Mouse (Mus musculus): ENCODE measurements around the gene Sbk1. TPM values are rescaled to one million over a fixed set of nuclear protein-coding genes. Genes with fewer than 3 reads are reported as not detected.

Sbk1 gene
- 12.1 and 13.6 TPM in 2 replicates for polyA plus RNA-seq (2015; fragmentation: Nextera tagmentation; extraction: Ambion mirVana)

GRCm38 (mm10) chr7:126271712-126272683 is at the start of gene Sbk1:
Sbk1 (plus strand) TSS chr7:126272619.
- no peaks in the 10 kb centered on the region for H3K27me3 ChIP-seq (ENCODE audit: control insufficient read depth, insufficient read depth, low read length)
- WGBS, result under 1% methylated on average over 84 of the region's 85 CpGs

GRCm38 (mm10) chr7:126222753-126223152 is 49.7 kb upstream of the Sbk1 start:
- no peak overlapping the region for H3K4me2 ChIP-seq (ENCODE audit: low read depth, low read length)
- H3K27me3 ChIP-seq (ENCODE audit: control insufficient read depth, insufficient read depth, low read length), result no peaks in the 10 kb centered on the region
- no peak overlapping the region for H3K27ac ChIP-seq (ENCODE audit: low read length)
- no peak for ATAC-seq (replicated peaks; ENCODE audit: extremely low read depth, insufficient read depth, low FRiP score)
- H3K36me3 ChIP-seq (ENCODE audit: control insufficient read depth, insufficient read depth), result no peaks in the 10 kb centered on the region
- no peak overlapping the region for H3K4me3 ChIP-seq (ENCODE audit: low read length)
- H3K9me3 ChIP-seq (replicated peaks; ENCODE audit: control insufficient read depth, low read length), result no peaks in the 10 kb centered on the region; the same call in 1 of the 2 replicates
- 56% methylated on average over 3 of the region's 3 CpGs for WGBS
- H3K4me1 ChIP-seq (ENCODE audit: control insufficient read depth, insufficient read depth, low read length), result peaks cover 4% of the 10 kb centered on the region
- no peak overlapping the region for H3K9ac ChIP-seq (ENCODE audit: low read length)

More at GRCm38 (mm10) chr7:126271712-126272683, at the start of gene Sbk1:
- no peaks in the 10 kb centered on the region for H3K36me3 ChIP-seq (ENCODE audit: control insufficient read depth, insufficient read depth)
- H3K4me3 ChIP-seq (ENCODE audit: low read length), result peak within 1 kb of the TSS; percentile 80
- ATAC-seq (replicated peaks; ENCODE audit: extremely low read depth, insufficient read depth, low FRiP score), result peak; percentile 92
- peaks cover 24% of the 10 kb centered on the region for H3K4me1 ChIP-seq (ENCODE audit: control insufficient read depth, insufficient read depth, low read length)
- peak within 1 kb of the TSS; percentile 87 for H3K9ac ChIP-seq (ENCODE audit: low read length)
- peak within 1 kb of the TSS; percentile 100 for H3K4me2 ChIP-seq (ENCODE audit: low read depth, low read length)
- H3K9me3 ChIP-seq (replicated peaks; ENCODE audit: control insufficient read depth, low read length), result no peaks in the 10 kb centered on the region
- H3K27ac ChIP-seq (ENCODE audit: low read length), result peak within 1 kb of the TSS; percentile 79

- no peak for ATAC-seq (replicated peaks; ENCODE audit: extremely low read depth, insufficient read depth, low FRiP score)
- H3K4me3 ChIP-seq (ENCODE audit: low read length), result no peak overlapping the region
- WGBS, result 38% methylated on average over 5 of the region's 5 CpGs
- H3K4me2 ChIP-seq (ENCODE audit: low read depth, low read length), result no peak overlapping the region
- H3K36me3 ChIP-seq (ENCODE audit: control insufficient read depth, insufficient read depth), result no peaks in the 10 kb centered on the region
- no peak overlapping the region for H3K27ac ChIP-seq (ENCODE audit: low read length)
- no peak overlapping the region for H3K9ac ChIP-seq (ENCODE audit: low read length)
- no peaks in the 10 kb centered on the region for H3K4me1 ChIP-seq (ENCODE audit: control insufficient read depth, insufficient read depth, low read length)
- H3K27me3 ChIP-seq (ENCODE audit: control insufficient read depth, insufficient read depth, low read length), result no peaks in the 10 kb centered on the region
- no peaks in the 10 kb centered on the region; the same call in 1 of the 2 replicates for H3K9me3 ChIP-seq (replicated peaks; ENCODE audit: control insufficient read depth, low read length)
Observed at GRCm38 (mm10) chr7:126226136-126226535, 46.3 kb upstream of the Sbk1 start.

- H3K27ac ChIP-seq (ENCODE audit: low read length), result no peak overlapping the region
Observed at GRCm38 (mm10) chr7:126230357-126231148, 41.9 kb upstream of the Sbk1 start.

GRCm38 (mm10) chr7:126232345-126233071 is 39.9 kb upstream of the Sbk1 start:
- 0 out of 2 replicates have a peak, but pooled peaks cover 5% of the 10 kb centered on the region for H3K4me1 ChIP-seq (ENCODE audit: control insufficient read depth, insufficient read depth, low read length)
- WGBS, result 65% methylated on average over 7 of the region's 8 CpGs
- no peak overlapping the region for H3K4me2 ChIP-seq (ENCODE audit: low read depth, low read length)
- no peak for ATAC-seq (replicated peaks; ENCODE audit: extremely low read depth, insufficient read depth, low FRiP score)
- no peaks in the 10 kb centered on the region for H3K36me3 ChIP-seq (ENCODE audit: control insufficient read depth, insufficient read depth)
- no peak overlapping the region for H3K27ac ChIP-seq (ENCODE audit: low read length)
- no peaks in the 10 kb centered on the region for H3K9me3 ChIP-seq (replicated peaks; ENCODE audit: control insufficient read depth, low read length)
- no peak overlapping the region for H3K4me3 ChIP-seq (ENCODE audit: low read length)
- H3K27me3 ChIP-seq (ENCODE audit: control insufficient read depth, insufficient read depth, low read length), result no peaks in the 10 kb centered on the region
- no peak overlapping the region for H3K9ac ChIP-seq (ENCODE audit: low read length)

More at GRCm38 (mm10) chr7:126230357-126231148, 41.9 kb upstream of the Sbk1 start:
- no peak overlapping the region for H3K4me3 ChIP-seq (ENCODE audit: low read length)
- H3K36me3 ChIP-seq (ENCODE audit: control insufficient read depth, insufficient read depth), result no peaks in the 10 kb centered on the region
- H3K27me3 ChIP-seq (ENCODE audit: control insufficient read depth, insufficient read depth, low read length), result no peaks in the 10 kb centered on the region
- H3K4me1 ChIP-seq (ENCODE audit: control insufficient read depth, insufficient read depth, low read length), result no peaks in the 10 kb centered on the region
- H3K9me3 ChIP-seq (replicated peaks; ENCODE audit: control insufficient read depth, low read length), result no peaks in the 10 kb centered on the region
- H3K4me2 ChIP-seq (ENCODE audit: low read depth, low read length), result no peak overlapping the region
- no peak overlapping the region for H3K9ac ChIP-seq (ENCODE audit: low read length)
- WGBS, result 51% methylated on average over 8 of the region's 8 CpGs
- no peak for ATAC-seq (replicated peaks; ENCODE audit: extremely low read depth, insufficient read depth, low FRiP score)

- Histone ChIP-seq H3K27ac (ENCODE audit: low read length) (no peak overlapping the region), H3K9ac (ENCODE audit: low read length) (no peak overlapping the region), H3K9me3 (replicated peaks; ENCODE audit: control insufficient read depth, low read length) (no peaks in the 10 kb centered on the region), H3K4me1 (ENCODE audit: control insufficient read depth, insufficient read depth, low read length) (0 out of 2 replicates have a peak, but pooled peaks cover 5% of the 10 kb centered on the region), H3K4me3 (ENCODE audit: low read length) (no peak overlapping the region), H3K4me2 (ENCODE audit: low read depth, low read length) (no peak overlapping the region), H3K36me3 (ENCODE audit: control insufficient read depth, insufficient read depth) (no peaks in the 10 kb centered on the region), H3K27me3 (ENCODE audit: control insufficient read depth, insufficient read depth, low read length) (peaks cover 2% of the 10 kb centered on the region; the same call in 1 of the 2 replicates)
- WGBS, result 92% methylated on average over 3 of the region's 3 CpGs
- ATAC-seq (replicated peaks; ENCODE audit: extremely low read depth, insufficient read depth, low FRiP score), result no peak
Observed at GRCm38 (mm10) chr7:126234611-126235010, 37.8 kb upstream of the Sbk1 start.

GRCm38 (mm10) chr7:126236083-126236793 is 36.2 kb upstream of the Sbk1 start:
- H3K27me3 ChIP-seq (ENCODE audit: control insufficient read depth, insufficient read depth, low read length), result peaks cover 2% of the 10 kb centered on the region; the same call in 1 of the 2 replicates
- H3K36me3 ChIP-seq (ENCODE audit: control insufficient read depth, insufficient read depth), result no peaks in the 10 kb centered on the region
- no peak overlapping the region for H3K4me2 ChIP-seq (ENCODE audit: low read depth, low read length)
- H3K4me1 ChIP-seq (ENCODE audit: control insufficient read depth, insufficient read depth, low read length), result 0 out of 2 replicates have a peak, but pooled peaks cover 5% of the 10 kb centered on the region
- H3K27ac ChIP-seq (ENCODE audit: low read length), result no peak overlapping the region; the same call in 1 of the 2 replicates
- no peak overlapping the region for H3K4me3 ChIP-seq (ENCODE audit: low read length)
- WGBS, result 38% methylated on average over 11 of the region's 11 CpGs
- H3K9me3 ChIP-seq (replicated peaks; ENCODE audit: control insufficient read depth, low read length), result no peaks in the 10 kb centered on the region
- H3K9ac ChIP-seq (ENCODE audit: low read length), result no peak overlapping the region
- no peak for ATAC-seq (replicated peaks; ENCODE audit: extremely low read depth, insufficient read depth, low FRiP score)

GRCm38 (mm10) chr7:126236794-126237192 is 35.6 kb upstream of the Sbk1 start:
- Histone ChIP-seq H3K4me2 (ENCODE audit: low read depth, low read length) (no peak overlapping the region), H3K36me3 (ENCODE audit: control insufficient read depth, insufficient read depth) (no peaks in the 10 kb centered on the region), H3K4me1 (ENCODE audit: control insufficient read depth, insufficient read depth, low read length) (0 out of 2 replicates have a peak, but pooled peaks cover 5% of the 10 kb centered on the region), H3K9ac (ENCODE audit: low read length) (no peak overlapping the region), H3K9me3 (replicated peaks; ENCODE audit: control insufficient read depth, low read length) (no peaks in the 10 kb centered on the region), H3K4me3 (ENCODE audit: low read length) (no peak overlapping the region), H3K27ac (ENCODE audit: low read length) (no peak overlapping the region), H3K27me3 (ENCODE audit: control insufficient read depth, insufficient read depth, low read length) (peaks cover 2% of the 10 kb centered on the region; the same call in 1 of the 2 replicates)
- ATAC-seq (replicated peaks; ENCODE audit: extremely low read depth, insufficient read depth, low FRiP score), result no peak
- 48% methylated on average over 5 of the region's 5 CpGs for WGBS

All from heart, embryonic 16.5 days (tissue).